Mouse (Mus musculus): ENCODE results near the gene Atp5j2. TPM values are rescaled to one million over a fixed set of nuclear protein-coding genes. Genes with fewer than 3 reads are reported as not detected.
"Not testable (repeated sequence)": the region's sequence is repeated elsewhere in the genome, so short reads cannot be mapped to it uniquely, and the experiment has no call there.

Atp5j2 gene
- polyA plus RNA-seq, 1 experiment: 643 TPM

GRCm38 (mm10) chr5:145217746-145218145 lies 25.9 kb upstream of the Atp5j2 start:
- Histone ChIP-seq H3K27me3 (ENCODE audit: control insufficient read depth, insufficient read depth, insufficient read length) (no peaks in the 10 kb centered on the region), H3K79me3 (ENCODE audit: low read depth) (no peaks in the 10 kb centered on the region), H3K79me2 (ENCODE audit: control insufficient read depth, insufficient read depth) (no peaks in the 10 kb centered on the region), H3K36me3 (ENCODE audit: control insufficient read depth, insufficient read depth) (peaks cover 4% of the 10 kb centered on the region), H3K4me3 (ENCODE audit: insufficient read depth, poor library complexity, severe bottlenecking) (no peak overlapping the region), H3ac (ENCODE audit: control insufficient read depth, insufficient read length, low read depth) (no peak overlapping the region)
- TF ChIP-seq CTCF (IDR thresholded peaks at IDR 0.05; ENCODE audit: control insufficient read depth, insufficient read depth, insufficient read length): no peak

GRCm38 (mm10) chr5:145214679-145215078 lies 22.8 kb upstream of the Atp5j2 start:
- Histone ChIP-seq H3K79me2 (ENCODE audit: control insufficient read depth, insufficient read depth) (no peaks in the 10 kb centered on the region), H3K36me3 (ENCODE audit: control insufficient read depth, insufficient read depth) (no peaks in the 10 kb centered on the region), H3K79me3 (ENCODE audit: low read depth) (peaks cover 1% of the 10 kb centered on the region), H3ac (ENCODE audit: control insufficient read depth, insufficient read length, low read depth) (no peak overlapping the region), H3K27me3 (ENCODE audit: control insufficient read depth, insufficient read depth, insufficient read length) (no peaks in the 10 kb centered on the region), H3K4me3 (ENCODE audit: insufficient read depth, poor library complexity, severe bottlenecking) (no peak overlapping the region)
- no peak for TF ChIP-seq MYOD1 (IDR thresholded peaks at IDR 0.05; ENCODE audit: control insufficient read depth, insufficient read length, low read depth)
- no peak for TF ChIP-seq CEBPB (IDR thresholded peaks at IDR 0.05; ENCODE audit: low read depth)
- TF ChIP-seq FOSL1 (IDR thresholded peaks at IDR 0.05; ENCODE audit: insufficient read depth, low read length, poor library complexity, severe bottlenecking): no peak
- TF ChIP-seq MAX (IDR thresholded peaks at IDR 0.05): no peak
- TF ChIP-seq USF1 (IDR thresholded peaks at IDR 0.05; ENCODE audit: low read depth): no peak
- TF ChIP-seq MYOG (IDR thresholded peaks at IDR 0.05; ENCODE audit: control insufficient read depth, extremely low read depth, insufficient read length): no peak
- TF ChIP-seq CTCF (IDR thresholded peaks at IDR 0.05; ENCODE audit: control insufficient read depth, insufficient read depth, insufficient read length): no peak

- H3K27me3 ChIP-seq (ENCODE audit: control insufficient read depth, insufficient read depth, insufficient read length): no peaks in the 10 kb centered on the region
Observed at GRCm38 (mm10) chr5:145213505-145213904, 21.6 kb upstream of the Atp5j2 start.

GRCm38 (mm10) chr5:145212216-145212615 lies 20.4 kb upstream of the Atp5j2 start:
- peaks cover 3% of the 10 kb centered on the region for H3K36me3 ChIP-seq (ENCODE audit: control insufficient read depth, insufficient read depth)
- H3K79me3 ChIP-seq (ENCODE audit: low read depth): peaks cover 2% of the 10 kb centered on the region
- no peak overlapping the region for H3K4me3 ChIP-seq (ENCODE audit: insufficient read depth, poor library complexity, severe bottlenecking)
- no peaks in the 10 kb centered on the region for H3K79me2 ChIP-seq (ENCODE audit: control insufficient read depth, insufficient read depth)
- no peaks in the 10 kb centered on the region for H3K27me3 ChIP-seq (ENCODE audit: control insufficient read depth, insufficient read depth, insufficient read length)
- TF ChIP-seq MYOG (IDR thresholded peaks at IDR 0.05; ENCODE audit: control insufficient read depth, extremely low read depth, insufficient read length) (no peak), FOSL1 (IDR thresholded peaks at IDR 0.05; ENCODE audit: insufficient read depth, low read length, poor library complexity, severe bottlenecking) (no peak), USF1 (IDR thresholded peaks at IDR 0.05; ENCODE audit: low read depth) (no peak), MAX (IDR thresholded peaks at IDR 0.05) (no peak), MYOD1 (IDR thresholded peaks at IDR 0.05; ENCODE audit: control insufficient read depth, insufficient read length, low read depth) (no peak), CTCF (IDR thresholded peaks at IDR 0.05; ENCODE audit: control insufficient read depth, insufficient read depth, insufficient read length) (no peak), CEBPB (IDR thresholded peaks at IDR 0.05; ENCODE audit: low read depth) (no peak)
- no peak overlapping the region for H3ac ChIP-seq (ENCODE audit: control insufficient read depth, insufficient read length, low read depth)

More at GRCm38 (mm10) chr5:145213505-145213904, 21.6 kb upstream of the Atp5j2 start:
- Histone ChIP-seq H3K4me3 (ENCODE audit: insufficient read depth, poor library complexity, severe bottlenecking) (no peak overlapping the region), H3K36me3 (ENCODE audit: control insufficient read depth, insufficient read depth) (no peaks in the 10 kb centered on the region), H3K79me3 (ENCODE audit: low read depth) (peaks cover 2% of the 10 kb centered on the region), H3ac (ENCODE audit: control insufficient read depth, insufficient read length, low read depth) (no peak overlapping the region), H3K79me2 (ENCODE audit: control insufficient read depth, insufficient read depth) (no peaks in the 10 kb centered on the region)
- TF ChIP-seq MYOD1 (IDR thresholded peaks at IDR 0.05; ENCODE audit: control insufficient read depth, insufficient read length, low read depth): no peak
- no peak for TF ChIP-seq MAX (IDR thresholded peaks at IDR 0.05)
- no peak for TF ChIP-seq CEBPB (IDR thresholded peaks at IDR 0.05; ENCODE audit: low read depth)
- TF ChIP-seq FOSL1 (IDR thresholded peaks at IDR 0.05; ENCODE audit: insufficient read depth, low read length, poor library complexity, severe bottlenecking): no peak
- TF ChIP-seq MYOG (IDR thresholded peaks at IDR 0.05; ENCODE audit: control insufficient read depth, extremely low read depth, insufficient read length): no peak
- TF ChIP-seq USF1 (IDR thresholded peaks at IDR 0.05; ENCODE audit: low read depth): no peak
- no peak for TF ChIP-seq CTCF (IDR thresholded peaks at IDR 0.05; ENCODE audit: control insufficient read depth, insufficient read depth, insufficient read length)

GRCm38 (mm10) chr5:145211340-145211739 lies 19.5 kb upstream of the Atp5j2 start:
- H3K36me3 ChIP-seq (ENCODE audit: control insufficient read depth, insufficient read depth): peaks cover 5% of the 10 kb centered on the region
- no peaks in the 10 kb centered on the region for H3K27me3 ChIP-seq (ENCODE audit: control insufficient read depth, insufficient read depth, insufficient read length)
- peaks cover 2% of the 10 kb centered on the region for H3K79me3 ChIP-seq (ENCODE audit: low read depth)
- H3K4me3 ChIP-seq (ENCODE audit: insufficient read depth, poor library complexity, severe bottlenecking): no peak overlapping the region
- TF ChIP-seq USF1 (IDR thresholded peaks at IDR 0.05; ENCODE audit: low read depth) (no peak), MYOD1 (IDR thresholded peaks at IDR 0.05; ENCODE audit: control insufficient read depth, insufficient read length, low read depth) (no peak), MYOG (IDR thresholded peaks at IDR 0.05; ENCODE audit: control insufficient read depth, extremely low read depth, insufficient read length) (no peak), MAX (IDR thresholded peaks at IDR 0.05) (no peak), CTCF (IDR thresholded peaks at IDR 0.05; ENCODE audit: control insufficient read depth, insufficient read depth, insufficient read length) (no peak), FOSL1 (IDR thresholded peaks at IDR 0.05; ENCODE audit: insufficient read depth, low read length, poor library complexity, severe bottlenecking) (no peak), CEBPB (IDR thresholded peaks at IDR 0.05; ENCODE audit: low read depth) (no peak)
- H3K79me2 ChIP-seq (ENCODE audit: control insufficient read depth, insufficient read depth): no peaks in the 10 kb centered on the region
- H3ac ChIP-seq (ENCODE audit: control insufficient read depth, insufficient read length, low read depth): no peak overlapping the region

GRCm38 (mm10) chr5:145208391-145208790 lies 16.5 kb upstream of the Atp5j2 start:
- not testable (repeated sequence) for H3K36me3 ChIP-seq (ENCODE audit: control insufficient read depth, insufficient read depth)

More at GRCm38 (mm10) chr5:145208391-145208790, 16.5 kb upstream of the Atp5j2 start:
- not testable (repeated sequence) for H3K4me3 ChIP-seq (ENCODE audit: insufficient read depth, poor library complexity, severe bottlenecking); H3K79me2 ChIP-seq (ENCODE audit: control insufficient read depth, insufficient read depth); H3K27me3 ChIP-seq (ENCODE audit: control insufficient read depth, insufficient read depth, insufficient read length); H3ac ChIP-seq (ENCODE audit: control insufficient read depth, insufficient read length, low read depth); H3K79me3 ChIP-seq (ENCODE audit: low read depth)

All from C2C12 (cell line).